Mouse (Mus musculus): ENCODE measurements at regions not wholly inside any gene's neighbourhood (a gene's known extent, or its start where the extent isn't known, plus 50 kb on each side); places are given as distances from the start of the nearest gene placed in this dataset.

GRCm38 (mm10) chr11:64609043-64609442, 172.6 kb upstream of the F930015N05Rik start:
- TF ChIP-seq MAFK (IDR thresholded peaks at IDR 0.05; ENCODE audit: insufficient read depth, low read depth, low read length) (no peak), ZNF384 (IDR thresholded peaks at IDR 0.05; ENCODE audit: low read depth, low read length) (no peak), HCFC1 (IDR thresholded peaks at IDR 0.05; ENCODE audit: borderline replicate concordance, insufficient read depth, low read length) (no peak), CHD2 (IDR thresholded peaks at IDR 0.05; ENCODE audit: low read depth, low read length) (no peak)
